Mouse (Mus musculus): ENCODE data around the gene Prmt1. TPM values are rescaled to one million over a fixed set of nuclear protein-coding genes. Genes with fewer than 3 reads are reported as not detected.

The Prmt1 gene
- total RNA-seq, 2 experiments from 2014 or later = 380 to 390 TPM

DNA sequence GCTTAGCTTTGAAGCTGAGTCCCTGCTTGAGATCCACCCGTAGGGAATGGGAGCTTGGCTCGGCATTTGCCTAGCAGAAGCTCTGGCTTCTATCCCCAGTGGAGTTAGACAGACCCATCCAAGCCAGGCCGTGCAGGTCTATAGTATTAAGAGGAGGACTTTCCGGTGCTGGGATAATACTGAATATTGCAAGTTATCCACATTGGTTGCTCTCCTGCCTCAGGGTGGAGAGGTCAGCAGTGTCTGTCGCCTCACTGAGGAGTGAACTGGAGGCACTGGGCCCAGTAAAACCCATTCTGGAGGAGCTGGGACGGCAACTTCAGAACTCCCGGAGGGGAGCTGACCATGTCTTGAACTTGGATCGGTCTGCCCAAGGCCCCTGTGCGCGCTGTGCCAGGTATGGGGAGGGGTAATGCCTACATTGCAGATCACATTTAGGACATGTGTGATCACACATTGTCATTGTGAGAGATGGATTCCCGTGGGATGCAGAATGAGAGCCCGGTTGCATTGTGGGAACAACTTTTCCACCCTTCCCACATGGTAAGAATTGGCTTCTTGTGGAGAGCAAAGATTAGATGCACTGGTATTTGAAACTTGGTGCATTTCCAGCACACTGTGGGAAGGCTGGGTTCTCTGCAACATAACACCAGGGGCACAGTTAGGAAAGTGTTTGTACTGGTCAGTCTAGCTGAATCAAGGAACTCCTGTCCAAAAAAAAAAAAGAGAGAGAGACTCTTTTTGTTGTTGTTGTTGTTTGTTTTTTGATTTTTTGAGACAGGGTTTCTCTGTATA is 32.1 kb downstream of the Prmt1 start:
- no peak for DNase-seq (ENCODE audit: low spot score in 2 of 2)

DNA sequence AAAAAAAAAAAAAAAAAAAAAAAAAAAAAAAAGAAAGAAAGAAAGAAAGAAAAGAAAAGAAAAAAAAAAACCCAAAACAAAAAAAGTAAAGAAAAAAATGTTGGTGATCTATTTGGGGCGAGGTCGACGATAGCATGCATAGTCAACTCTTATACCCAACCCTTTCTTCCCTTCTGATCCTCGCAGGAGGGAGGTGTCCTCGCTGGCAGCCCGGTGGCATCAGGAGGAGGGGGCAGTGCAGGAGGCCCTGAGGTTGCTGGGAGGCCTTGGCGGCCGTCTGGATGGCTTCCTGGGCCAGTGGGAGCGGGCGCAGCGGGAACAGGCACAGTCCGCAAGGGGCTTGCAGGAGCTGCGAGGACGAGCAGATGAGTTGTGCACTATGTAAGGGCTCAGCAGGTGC is 32.8 kb downstream of the Prmt1 start:
- no peak for DNase-seq (ENCODE audit: low spot score in 2 of 2)

DNA sequence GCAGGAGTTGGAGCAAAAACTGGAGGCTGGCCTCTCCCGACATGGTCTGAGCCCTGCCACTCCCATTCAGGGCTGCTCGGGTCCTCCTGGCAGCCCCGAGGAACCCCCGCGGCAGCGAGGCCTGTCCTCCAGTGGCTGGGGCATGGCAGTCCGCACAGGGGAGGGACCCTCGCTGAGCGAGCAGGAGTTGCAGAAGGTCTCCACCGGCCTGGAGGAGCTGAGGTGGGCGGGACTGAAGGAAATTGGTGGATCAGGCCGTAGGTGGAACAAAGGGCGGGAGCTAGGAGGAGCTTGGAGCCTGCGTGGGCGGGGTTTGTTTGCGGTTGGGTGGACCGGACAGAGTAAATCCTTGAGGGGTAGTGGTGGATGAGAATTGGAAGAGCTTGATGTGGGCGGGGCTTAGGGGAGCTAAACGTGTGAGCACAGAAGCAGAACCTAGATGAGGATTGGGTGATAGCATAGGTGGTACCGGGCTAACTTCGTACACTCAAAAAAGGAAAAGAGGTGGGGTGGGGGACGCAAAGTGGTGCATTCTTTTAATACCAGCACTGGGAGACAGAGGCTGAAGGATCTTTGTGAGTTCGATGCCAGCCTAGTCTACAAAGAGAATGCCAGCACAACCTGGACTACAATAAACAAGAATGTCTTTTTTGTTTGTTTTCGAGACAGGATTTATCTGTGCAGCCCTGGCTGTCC is 33.6 kb downstream of the Prmt1 start:
- peak; percentile 65 to 81 for DNase-seq (ENCODE audit: low spot score in 2 of 2)

DNA sequence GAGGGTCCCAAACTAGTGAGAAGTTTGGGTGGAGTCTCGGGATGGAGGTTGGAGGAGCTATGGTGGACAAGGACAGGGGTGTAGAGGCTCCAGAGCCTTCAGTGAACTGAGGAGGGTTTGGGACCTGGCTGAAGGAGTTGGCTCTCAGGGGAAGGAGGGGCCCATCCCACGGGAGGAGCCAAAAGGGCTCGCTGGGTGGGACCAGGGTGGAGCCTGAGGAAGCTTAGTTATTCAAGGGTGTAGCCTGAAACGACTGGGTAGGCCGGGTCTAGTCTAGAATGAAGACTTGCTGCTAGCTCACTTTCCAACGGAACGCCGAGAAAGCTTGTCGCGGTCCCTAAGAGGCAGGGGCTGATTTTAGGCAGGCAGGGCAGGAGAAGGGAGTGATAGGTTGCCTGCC is 34.4 kb downstream of the Prmt1 start:
- peak in 1 of 2 experiments; percentile 44 for DNase-seq (ENCODE audit: low spot score in 2 of 2)

DNA sequence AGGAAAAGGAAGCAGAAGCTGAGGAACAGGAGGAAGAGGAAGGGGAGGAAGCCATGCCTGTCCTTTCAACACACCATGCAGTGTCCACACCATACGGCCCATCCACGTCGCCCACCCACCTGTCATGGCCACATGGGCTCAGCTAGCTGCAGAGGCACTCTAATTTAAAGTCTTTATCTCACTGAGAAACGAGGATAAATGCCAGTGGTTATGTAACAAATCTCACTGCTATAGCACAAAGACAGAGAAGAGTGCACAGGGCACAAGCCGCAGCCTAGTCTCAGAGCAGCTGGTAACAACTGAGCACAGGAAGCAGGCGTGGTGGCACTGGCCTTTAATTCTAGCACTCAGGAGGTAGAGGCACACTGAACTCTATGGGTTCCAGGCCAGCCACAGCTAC is 36.4 kb downstream of the Prmt1 start:
- DNase-seq (ENCODE audit: low spot score in 2 of 2) = no peak

DNA sequence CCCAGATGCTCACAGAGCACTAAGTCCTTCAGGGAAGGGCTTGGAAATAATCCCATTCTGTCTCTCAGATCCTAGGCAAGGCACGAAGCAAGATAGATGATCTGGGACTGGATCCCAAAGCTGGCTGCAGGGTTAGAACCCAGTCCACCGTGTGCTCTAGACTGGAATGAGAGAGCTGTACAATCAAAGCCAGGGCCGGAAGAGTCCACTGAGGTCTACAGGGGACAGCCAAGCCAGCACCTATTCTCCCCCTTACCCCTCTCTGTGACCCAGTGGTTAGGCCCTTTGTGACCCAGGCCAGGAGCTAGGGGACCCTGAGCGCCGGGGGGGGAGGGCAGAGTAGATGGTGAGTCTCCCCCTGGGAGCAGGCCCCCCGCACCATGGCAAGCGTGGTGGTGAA is 43.5 kb downstream of the Prmt1 start, which contains the start of gene Tsks:
TSS of gene Tsks (plus strand) at position 301 of the 400 bp plus-strand sequence.
- DNase-seq (ENCODE audit: low spot score in 2 of 2) = no peak

DNA sequence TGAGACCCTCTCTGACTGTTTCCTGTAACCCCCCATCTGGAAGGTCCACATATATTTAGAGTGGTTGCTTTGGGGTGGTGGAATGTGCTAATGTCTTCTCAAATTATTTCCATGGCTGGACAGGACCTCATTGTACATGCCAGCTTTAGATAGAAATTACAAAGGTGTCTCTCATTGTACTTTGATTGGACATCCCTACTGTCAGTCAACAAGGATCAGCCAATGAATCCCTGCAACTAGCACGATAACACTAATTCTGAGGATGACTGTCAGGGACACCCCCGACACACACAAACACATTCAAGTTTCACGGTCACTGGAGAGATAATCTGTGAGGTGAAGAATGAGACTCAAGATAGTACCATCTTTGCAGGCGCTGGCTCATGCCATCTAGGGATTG is 47.7 kb downstream of the Prmt1 start:
- no peak for DNase-seq (ENCODE audit: low spot score in 2 of 2)

DNA sequence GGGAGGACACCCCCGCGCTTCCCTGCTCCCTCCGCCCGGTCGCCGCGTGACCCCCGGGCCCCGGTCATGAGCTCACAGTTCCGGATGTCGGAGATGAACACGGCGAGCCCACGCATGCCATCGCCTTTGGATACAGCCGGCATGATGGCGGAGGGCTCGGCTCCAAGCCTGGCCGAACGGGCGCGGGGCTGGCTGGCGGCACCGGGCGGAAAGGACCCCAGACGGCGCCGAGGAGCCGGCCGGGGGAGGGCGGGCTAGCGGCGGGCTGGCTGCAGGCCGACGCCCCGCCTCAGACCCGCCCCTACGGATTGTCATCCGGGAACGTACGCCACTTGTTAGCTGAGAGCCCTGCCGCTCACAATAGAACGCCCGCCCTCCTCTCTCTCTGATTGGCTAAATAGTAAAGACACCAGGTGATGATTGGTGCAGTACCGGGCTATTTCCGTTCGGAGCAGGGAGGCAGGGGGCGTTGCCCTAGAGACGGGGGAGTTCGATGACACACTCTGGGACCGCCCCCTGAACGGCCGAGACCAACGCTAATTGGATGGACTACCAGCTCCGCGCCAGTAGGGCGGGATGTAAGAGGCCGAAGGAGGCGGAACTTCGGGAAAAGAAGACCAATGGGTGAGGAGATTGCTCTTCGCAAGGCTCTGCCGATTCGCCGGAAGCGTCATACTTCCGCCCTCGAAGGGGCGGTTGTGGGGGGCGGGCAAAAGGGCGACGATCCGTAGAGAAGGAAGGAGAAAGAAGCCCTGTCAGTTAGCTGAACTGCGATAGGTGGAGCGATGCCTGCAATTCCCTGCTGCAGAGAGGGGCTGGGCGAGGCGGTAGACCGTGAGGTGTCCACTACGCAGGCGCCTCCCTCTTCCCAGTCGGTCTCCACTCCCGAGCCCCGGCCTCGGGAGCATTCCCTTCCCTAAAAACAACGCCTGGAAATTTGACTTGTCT is 56.9 kb downstream of the Prmt1 start, which contains the start of gene Ap2a1:
TSS of gene Ap2a1 (minus strand) at position 293 of the 948 bp plus-strand sequence.
- DNase-seq (ENCODE audit: low spot score in 2 of 2) = peak; percentile 90 to 99

DNA sequence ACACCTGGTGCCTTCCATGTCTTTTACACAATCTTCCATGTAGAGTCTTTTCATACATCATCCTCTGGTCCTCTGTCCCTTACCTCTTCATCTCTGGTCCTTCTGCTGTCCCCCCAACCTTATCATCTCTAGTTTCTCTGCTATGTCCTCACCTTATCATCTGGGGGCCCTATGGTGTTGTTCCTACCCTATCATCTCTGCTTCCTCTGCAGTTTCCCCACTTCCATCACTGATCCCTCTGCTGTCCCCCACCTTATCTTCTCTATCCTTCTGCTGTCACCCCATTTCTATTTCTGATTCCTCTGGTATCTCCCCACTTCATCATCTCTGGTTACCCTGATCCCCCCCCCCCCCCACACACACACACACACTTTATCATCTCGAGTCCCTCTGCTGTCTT is 57.8 kb downstream of the Prmt1 start:
- DNase-seq (ENCODE audit: low spot score in 2 of 2) = no peak

Small RNA genes within 50 kb of the gene (microRNA-seq; reads per million reads assigned to microRNA genes)
- 1.6 reads per million for gene Mir7054

Other genes starting within 250 kb of the Prmt1 start
- 10 to 100 TPM; 42.8 to 43.4 TPM for gene Vrk3, start 238.2 kb downstream of the Prmt1 start, total RNA-seq (2021)
- 1 to 10 TPM; 1.1 to 1.3 TPM for gene Zfp473, start 235.5 kb downstream of the Prmt1 start, total RNA-seq (2021)
- gene Nup62, start 170.5 kb downstream of the Prmt1 start, total RNA-seq (2021) = 10 to 100 TPM; 60.1 to 65.5 TPM
- 1 to 10 TPM; 1.1 to 1.8 TPM for gene Il4i1, start 170.2 kb downstream of the Prmt1 start, total RNA-seq (2021)
- gene Atf5, start 169.9 kb downstream of the Prmt1 start, total RNA-seq (2021) = 100 to 1,000 TPM in 1 of 2 experiments, 10 to 100 TPM in 1; 59.8 to 104 TPM
- gene Akt1s1, start 137.6 kb downstream of the Prmt1 start, total RNA-seq (2021) = 100 to 1,000 TPM; 119 to 134 TPM
- gene Tbc1d17, start 137.5 kb downstream of the Prmt1 start, total RNA-seq (2021) = 10 to 100 TPM; 87.9 to 92.0 TPM
- gene Pnkp, start 129.4 kb downstream of the Prmt1 start, total RNA-seq (2021) = 10 to 100 TPM; 50.8 to 54.6 TPM
- gene Ptov1, start 116.8 kb downstream of the Prmt1 start, total RNA-seq (2021) = 100 to 1,000 TPM; 385 to 394 TPM
- 100 to 1,000 TPM; 117 to 121 TPM for gene Med25, start 93.9 kb downstream of the Prmt1 start, total RNA-seq (2021)
- gene Fuz, start 90.5 kb downstream of the Prmt1 start, total RNA-seq (2021) = 10 to 100 TPM; 24.6 to 26.7 TPM
- 100 to 1,000 TPM in 1 of 2 experiments, 10 to 100 TPM in 1; 99.9 to 107 TPM for gene Ap2a1, start 57.1 kb downstream of the Prmt1 start, total RNA-seq (2021)
- gene Tsks, start 43.4 kb downstream of the Prmt1 start, total RNA-seq (2021) = under 1 TPM in 1 of 2 experiments, not detected in 1; 0.39 TPM
- gene Cpt1c, start 11.7 kb downstream of the Prmt1 start, total RNA-seq (2021) = 10 to 100 TPM; 28.0 to 31.1 TPM
- 100 to 1,000 TPM; 106 to 111 TPM for gene Irf3, start 11.1 kb upstream of the Prmt1 start, total RNA-seq (2021)
- gene Bcl2l12, start 12.1 kb upstream of the Prmt1 start, total RNA-seq (2021) = 10 to 100 TPM; 23.8 to 28.5 TPM
- gene Scaf1, start 29.8 kb upstream of the Prmt1 start, total RNA-seq (2021) = 100 to 1,000 TPM; 114 TPM
- 10 to 100 TPM; 58.9 to 59.7 TPM for gene Rras, start 31.4 kb upstream of the Prmt1 start, total RNA-seq (2021)
- gene Prr12, start 66.3 kb upstream of the Prmt1 start, total RNA-seq (2021) = 10 to 100 TPM; 76.4 to 85.1 TPM
- 10 to 100 TPM; 61.1 to 71.2 TPM for gene Nosip, start 75.9 kb upstream of the Prmt1 start, total RNA-seq (2021)
- gene Prrg2, start 76.1 kb upstream of the Prmt1 start, total RNA-seq (2021) = 10 to 100 TPM; 17.9 to 18.6 TPM
- gene Rcn3, start 105.7 kb upstream of the Prmt1 start, total RNA-seq (2021) = 10 to 100 TPM; 77.0 to 81.8 TPM
- 100 to 1,000 TPM in 1 of 2 experiments, 10 to 100 TPM in 1; 98.0 to 104 TPM for gene Fcgrt, start 117.3 kb upstream of the Prmt1 start, total RNA-seq (2021)
- 1,000 to 10,000 TPM; 1,454 to 1,477 TPM for gene Rps11, start 137.9 kb upstream of the Prmt1 start, total RNA-seq (2021)
- 1,000 to 10,000 TPM; 2,237 to 2,371 TPM for gene Rpl13a, start 142.2 kb upstream of the Prmt1 start, total RNA-seq (2021)
- not detected for gene Gm45713, start 149.7 kb upstream of the Prmt1 start, total RNA-seq (2021)
- 10 to 100 TPM; 18.8 to 23.1 TPM for gene Flt3l, start 149.9 kb upstream of the Prmt1 start, total RNA-seq (2021)
- 10 to 100 TPM; 60.7 to 65.2 TPM for gene Pih1d1, start 167.7 kb upstream of the Prmt1 start, total RNA-seq (2021)
- gene Aldh16a1, start 168.0 kb upstream of the Prmt1 start, total RNA-seq (2021) = 10 to 100 TPM; 76.4 to 90.1 TPM
- 1 to 10 TPM in 1 of 2 experiments, under 1 TPM in 1; 0.31 to 1.9 TPM for gene Slc17a7, start 177.4 kb upstream of the Prmt1 start, total RNA-seq (2021)
- not detected for gene Gfy, start 193.0 kb upstream of the Prmt1 start, total RNA-seq (2021)
- not detected for gene Pth2, start 194.4 kb upstream of the Prmt1 start, total RNA-seq (2021)
- gene Ccdc155, start 218.3 kb upstream of the Prmt1 start, total RNA-seq (2021) = under 1 TPM; 0.31 to 0.84 TPM
- gene Dkkl1, start 225.6 kb upstream of the Prmt1 start, total RNA-seq (2021) = under 1 TPM in 1 of 2 experiments, not detected in 1; 0.78 TPM
- gene Tead2, start 229.2 kb upstream of the Prmt1 start, total RNA-seq (2021) = 10 to 100 TPM; 45.1 to 67.8 TPM